Mouse (Mus musculus): ENCODE data around the gene Sycp3.
"Not testable (repeated sequence)": the region's sequence is repeated elsewhere in the genome, so short reads cannot be mapped to it uniquely, and the experiment has no call there.

DNA sequence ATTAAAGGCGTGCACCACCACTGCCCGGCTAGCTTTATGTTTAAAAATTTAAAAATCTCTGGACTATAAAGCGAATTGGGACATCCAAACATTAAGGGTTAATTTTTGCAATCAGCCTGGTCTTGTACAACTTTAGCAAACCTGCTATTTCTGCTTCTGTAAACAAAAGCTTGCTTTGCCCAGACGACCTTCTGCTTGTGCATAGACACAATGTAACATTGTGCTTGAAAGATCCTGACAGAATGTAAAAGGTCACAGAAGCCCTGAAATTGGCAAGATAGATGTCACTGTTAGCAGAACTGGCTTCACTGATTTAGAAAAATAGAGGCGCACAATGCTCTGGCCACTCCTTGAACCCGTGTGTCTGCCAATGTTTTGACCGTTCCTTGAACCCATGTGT is 55.7 kb downstream of the Sycp3 start:
- TF ChIP-seq POLR2A (IDR thresholded peaks at IDR 0.05; ENCODE audit: borderline replicate concordance, extremely low read depth, insufficient read depth, insufficient read length, poor library complexity, severe bottlenecking); CTCF (IDR thresholded peaks at IDR 0.05; ENCODE audit: borderline replicate concordance, extremely low read depth, insufficient read depth, insufficient read length): not testable (repeated sequence)
